Mouse (Mus musculus) embryonic fibroblast, embryonic 13.5 days (primary cell): ENCODE results near the gene Gm10401.

ENCODE experiments used
- CTCF ChIP-seq: IDR thresholded peaks from 2 replicates; pipeline ENCODE4 v1.5.1; 2011; ENCODE audit warnings: mild to moderate bottlenecking, control low read depth, low read length, moderate library complexity, borderline replicate concordance; ENCODE audit not compliant: insufficient read depth
- POLR2A ChIP-seq: IDR thresholded peaks from 2 replicates; pipeline ENCODE4 v1.6.1; 2011; ENCODE audit warnings: low read depth, mild to moderate bottlenecking, control low read depth, low read length, moderate library complexity

DNA sequence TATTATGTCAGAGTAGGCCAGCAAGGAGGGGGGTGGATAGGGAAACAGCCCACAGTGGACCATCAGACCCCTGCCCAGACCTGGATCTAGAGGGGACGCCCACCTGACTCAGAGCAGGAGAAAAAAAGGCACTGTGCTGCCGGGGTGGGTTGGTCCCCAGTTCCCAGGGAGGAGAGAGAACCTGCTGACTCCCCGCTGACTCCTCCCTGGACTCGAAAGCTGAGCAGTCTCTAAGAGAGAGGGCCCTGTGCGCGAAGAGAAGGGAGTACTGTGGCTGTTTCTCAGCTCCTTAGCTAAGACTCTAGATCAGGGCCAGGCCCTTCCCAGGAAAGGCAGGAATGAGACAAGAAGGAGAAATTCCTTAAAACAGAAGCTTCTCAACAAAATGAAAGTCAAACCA, 46.4 kb upstream of the Gm10401 start:
- TF ChIP-seq CTCF (no peak), POLR2A (no peak)
